Mouse (Mus musculus): ENCODE measurements around the gene Sarm1.

- TF ChIP-seq E2F4 (IDR thresholded peaks at IDR 0.05; ENCODE audit: insufficient replicate concordance, low read depth, low read length) (no peak), CTCF (conservative IDR thresholded peaks at IDR 0.05 in 1 of 2, IDR thresholded peaks at IDR 0.05 in 1 of 2; ENCODE audit: low read depth in 2 of 2, low read length in 2 of 2) (no peak), KAT2A (IDR thresholded peaks at IDR 0.05; ENCODE audit: insufficient replicate concordance, low read length) (no peak), POLR2A (IDR thresholded peaks at IDR 0.05; ENCODE audit: low read depth, low read length) (no peak), MAX (IDR thresholded peaks at IDR 0.05; ENCODE audit: low read length) (no peak), ZNF384 (IDR thresholded peaks at IDR 0.05; ENCODE audit: low read depth, low read length) (no peak), JUND (conservative IDR thresholded peaks at IDR 0.05; ENCODE audit: low read depth, low read length) (no peak), ETS1 (conservative IDR thresholded peaks at IDR 0.05; ENCODE audit: low read depth, low read length) (no peak), MEF2A (IDR thresholded peaks at IDR 0.05; ENCODE audit: borderline replicate concordance, low read depth, low read length) (no peak)
These were observed 42.8 kb upstream of the Sarm1 start for GRCm38 (mm10) chr11:78540358-78540757.

Measured in CH12.LX (cell line).